Mouse (Mus musculus): Measurements from ENCODE around the gene Arid2. TPM values are rescaled to one million over a fixed set of nuclear protein-coding genes. Genes with fewer than 3 reads are reported as not detected.

Gene Arid2
- polyA plus RNA-seq, 1 experiment: 5.9 TPM

DNA sequence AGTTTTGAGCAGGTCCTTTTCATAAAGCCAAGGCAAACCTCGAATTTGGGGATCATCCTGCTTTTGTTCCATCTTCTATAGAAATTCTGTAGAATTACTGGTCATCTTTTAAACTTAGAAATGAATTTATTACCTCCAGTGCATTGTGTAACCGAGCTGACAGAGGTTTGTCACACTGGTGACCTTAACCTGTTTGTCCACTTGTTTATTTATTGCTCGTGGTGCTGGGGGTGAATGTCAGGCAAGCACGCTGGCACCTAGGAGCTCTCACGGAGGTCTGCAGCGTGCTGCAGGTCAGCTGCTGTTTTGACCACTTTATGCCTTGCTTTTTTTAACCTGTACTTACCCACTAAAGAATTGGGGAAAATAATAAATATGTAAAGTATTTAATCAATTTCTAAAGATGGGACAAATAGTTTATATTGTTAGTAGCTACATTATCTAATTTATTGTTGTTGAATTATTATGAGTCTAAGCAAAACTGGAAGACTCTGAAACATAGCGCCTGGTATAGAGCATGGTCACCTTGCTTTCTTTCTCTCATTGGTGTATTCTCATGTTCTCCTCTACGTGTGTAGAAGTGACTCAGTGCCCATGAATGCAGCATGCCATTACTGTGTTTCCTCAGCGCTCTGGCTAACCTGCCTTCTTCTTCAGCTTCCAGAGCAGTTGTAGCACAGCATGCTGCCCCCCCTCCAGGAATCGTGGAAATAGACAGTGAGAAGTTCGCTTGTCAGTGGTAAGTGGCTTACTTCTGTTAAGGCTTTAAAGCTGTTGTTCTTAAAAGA, 79.1 kb downstream of the Arid2 start:
- Histone ChIP-seq H3K36me3 (replicated peaks; ENCODE audit: low read length) (peaks cover 100% of the 10 kb centered on the region), H3K4me1 (no peaks in the 10 kb centered on the region; the same call in 1 of the 2 replicates), H3K9me3 (no peaks in the 10 kb centered on the region), H3K4me3 (replicated peaks) (no peak overlapping the region), H3K27me3 (replicated peaks) (no peaks in the 10 kb centered on the region)
- TF ChIP-seq GATA1 (IDR thresholded peaks at IDR 0.05; ENCODE audit: borderline replicate concordance, low read length) (no peak), FLI1 (IDR thresholded peaks at IDR 0.05; ENCODE audit: low read length) (no peak)

DNA sequence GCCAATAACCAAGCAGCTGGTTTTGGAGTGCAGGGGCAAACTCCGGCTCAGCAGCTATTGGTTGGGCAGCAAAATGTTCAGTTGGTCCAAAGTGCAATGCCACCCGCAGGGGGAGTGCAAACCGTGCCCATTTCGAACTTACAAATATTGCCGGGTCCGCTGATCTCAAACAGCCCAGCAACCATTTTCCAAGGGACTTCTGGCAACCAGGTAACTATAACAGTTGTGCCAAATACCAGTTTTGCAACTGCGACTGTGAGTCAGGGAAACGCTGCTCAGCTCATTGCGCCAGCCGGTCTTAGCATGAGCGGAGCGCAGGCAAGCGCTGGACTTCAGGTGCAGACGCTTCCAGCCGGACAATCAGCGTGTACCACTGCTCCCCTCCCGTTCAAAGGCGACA, 84.0 kb downstream of the Arid2 start:
- Histone ChIP-seq H3K36me3 (replicated peaks; ENCODE audit: low read length) (peaks cover 99% of the 10 kb centered on the region), H3K9me3 (no peaks in the 10 kb centered on the region), H3K4me3 (replicated peaks) (no peak overlapping the region), H3K27me3 (replicated peaks) (no peaks in the 10 kb centered on the region), H3K4me1 (no peaks in the 10 kb centered on the region; the same call in 1 of the 2 replicates)
- TF ChIP-seq GATA1 (IDR thresholded peaks at IDR 0.05; ENCODE audit: borderline replicate concordance, low read length) (no peak), FLI1 (IDR thresholded peaks at IDR 0.05; ENCODE audit: low read length) (no peak)

DNA sequence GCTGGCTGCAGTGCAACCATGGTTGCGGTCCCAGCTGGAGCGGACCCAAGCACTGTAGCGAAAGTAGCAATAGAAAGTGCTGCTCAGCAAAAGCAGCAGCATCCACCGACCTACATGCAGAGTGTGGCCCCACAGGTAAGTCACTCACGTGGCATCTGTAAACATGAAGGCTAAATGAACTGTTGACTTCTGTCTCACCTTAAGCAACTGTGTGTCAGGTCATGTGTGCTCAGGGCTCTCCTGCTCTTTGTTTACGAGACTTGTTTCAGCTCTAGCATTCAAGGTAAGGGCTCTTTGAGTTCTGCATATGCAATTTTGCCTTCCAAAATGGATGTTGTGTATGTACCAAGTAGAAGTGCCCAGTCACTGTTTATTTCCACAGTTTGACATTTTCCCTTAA, 85.3 kb downstream of the Arid2 start:
- no peaks in the 10 kb centered on the region for H3K9me3 ChIP-seq
- H3K27me3 ChIP-seq (replicated peaks): no peaks in the 10 kb centered on the region
- peaks cover 99% of the 10 kb centered on the region for H3K36me3 ChIP-seq (replicated peaks; ENCODE audit: low read length)
- no peak for TF ChIP-seq FLI1 (IDR thresholded peaks at IDR 0.05; ENCODE audit: low read length)
- H3K4me1 ChIP-seq: peaks cover 12% of the 10 kb centered on the region
- no peak overlapping the region for H3K4me3 ChIP-seq (replicated peaks)

DNA sequence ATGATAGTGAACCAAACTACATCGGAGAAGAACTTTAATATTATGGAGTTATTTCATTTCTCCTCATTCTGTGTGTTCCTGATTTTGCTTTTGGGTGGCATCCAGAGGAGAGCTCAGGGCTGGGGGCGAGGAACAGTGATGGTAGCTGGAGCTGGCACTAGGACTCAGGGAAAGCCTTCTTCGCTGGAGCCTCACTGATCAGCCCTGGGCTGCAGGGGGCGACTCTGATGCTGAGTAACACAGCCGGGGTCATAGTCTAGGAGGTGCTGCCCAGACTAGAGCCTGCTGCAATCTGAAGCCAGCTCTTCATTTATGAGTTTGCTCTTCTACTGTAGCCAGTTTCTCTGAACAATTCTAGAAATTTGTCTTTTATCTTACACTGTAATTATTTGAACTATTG, 85.8 kb downstream of the Arid2 start:
- Histone ChIP-seq H3K4me1 (peaks cover 14% of the 10 kb centered on the region), H3K27me3 (replicated peaks) (no peaks in the 10 kb centered on the region), H3K9me3 (no peaks in the 10 kb centered on the region), H3K36me3 (replicated peaks; ENCODE audit: low read length) (peaks cover 99% of the 10 kb centered on the region), H3K4me3 (replicated peaks) (no peak overlapping the region)
- no peak for TF ChIP-seq FLI1 (IDR thresholded peaks at IDR 0.05; ENCODE audit: low read length)
- TF ChIP-seq GATA1 (IDR thresholded peaks at IDR 0.05; ENCODE audit: borderline replicate concordance, low read length): no peak

DNA sequence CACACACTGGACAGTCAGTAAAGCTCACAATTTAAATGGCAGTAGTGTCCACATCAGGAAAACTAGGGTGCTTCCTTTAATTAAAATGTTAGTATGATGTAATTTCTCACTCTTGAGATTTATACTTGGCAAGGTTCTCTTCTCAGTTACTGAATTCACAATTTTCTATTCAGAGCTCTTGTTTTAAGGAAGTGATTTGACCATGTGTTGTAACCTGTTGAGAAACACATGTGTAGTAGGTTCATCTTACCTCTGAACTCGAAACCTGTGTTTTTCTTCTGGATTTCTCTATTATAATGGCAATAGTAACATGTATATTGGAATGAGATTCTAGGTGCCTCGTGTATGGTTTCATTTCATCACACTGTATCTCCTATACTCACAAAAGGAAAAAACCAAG, 88.9 kb downstream of the Arid2 start:
- peaks cover 96% of the 10 kb centered on the region for H3K36me3 ChIP-seq (replicated peaks; ENCODE audit: low read length)
- no peaks in the 10 kb centered on the region for H3K9me3 ChIP-seq
- H3K4me3 ChIP-seq (replicated peaks): no peak overlapping the region
- H3K27me3 ChIP-seq (replicated peaks): no peaks in the 10 kb centered on the region
- peaks cover 17% of the 10 kb centered on the region for H3K4me1 ChIP-seq
- TF ChIP-seq GATA1 (IDR thresholded peaks at IDR 0.05; ENCODE audit: borderline replicate concordance, low read length) (no peak), FLI1 (IDR thresholded peaks at IDR 0.05; ENCODE audit: low read length) (no peak)

DNA sequence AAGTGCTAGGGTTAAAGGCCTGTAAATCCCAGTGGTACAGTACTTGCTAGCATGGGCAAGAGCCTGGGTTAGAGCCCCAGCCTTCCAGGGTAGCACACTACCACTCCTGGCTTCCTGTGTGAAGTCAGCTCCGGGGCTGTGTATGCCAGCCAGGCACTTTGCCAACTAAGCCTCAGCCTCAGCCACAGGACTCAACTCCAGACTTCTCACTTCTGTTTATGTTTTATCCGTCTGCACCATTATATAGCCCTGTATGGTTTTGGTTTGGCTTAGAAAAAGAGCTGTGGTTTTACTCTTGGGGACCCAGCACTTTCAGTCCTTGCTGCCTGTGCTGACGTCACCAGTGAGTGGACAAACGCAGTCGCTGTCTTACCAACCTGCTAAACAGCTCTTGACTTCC, 89.9 kb downstream of the Arid2 start:
- Histone ChIP-seq H3K27me3 (replicated peaks) (no peaks in the 10 kb centered on the region), H3K36me3 (replicated peaks; ENCODE audit: low read length) (peaks cover 95% of the 10 kb centered on the region), H3K4me1 (peaks cover 20% of the 10 kb centered on the region), H3K4me3 (replicated peaks) (no peak overlapping the region), H3K9me3 (no peaks in the 10 kb centered on the region)
- TF ChIP-seq GATA1 (IDR thresholded peaks at IDR 0.05; ENCODE audit: borderline replicate concordance, low read length): no peak
- TF ChIP-seq FLI1 (IDR thresholded peaks at IDR 0.05; ENCODE audit: low read length): no peak

DNA sequence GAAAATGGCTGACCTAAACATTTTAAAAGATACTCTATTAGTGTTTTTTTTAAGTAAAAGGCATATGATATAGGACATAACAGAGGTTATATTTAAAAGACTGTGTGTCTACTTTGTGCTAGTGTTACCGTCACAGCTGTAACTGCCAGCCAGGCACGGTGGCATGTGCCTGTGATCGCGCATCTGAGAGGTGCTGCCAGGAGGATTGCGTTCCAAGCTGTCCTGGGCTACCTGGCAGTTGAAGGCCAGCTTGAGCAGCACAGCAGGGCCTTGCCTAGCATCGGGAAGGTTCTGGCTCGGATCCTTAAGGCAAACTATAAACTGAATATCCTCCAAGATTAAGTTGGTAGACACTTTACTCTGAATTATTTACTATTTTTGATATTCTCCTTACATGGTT, 90.4 kb downstream of the Arid2 start:
- Histone ChIP-seq H3K36me3 (replicated peaks; ENCODE audit: low read length) (peaks cover 95% of the 10 kb centered on the region), H3K9me3 (no peaks in the 10 kb centered on the region), H3K4me3 (replicated peaks) (no peak overlapping the region), H3K27me3 (replicated peaks) (no peaks in the 10 kb centered on the region), H3K4me1 (peaks cover 23% of the 10 kb centered on the region)
- TF ChIP-seq FLI1 (IDR thresholded peaks at IDR 0.05; ENCODE audit: low read length) (no peak), GATA1 (IDR thresholded peaks at IDR 0.05; ENCODE audit: borderline replicate concordance, low read length) (no peak)

DNA sequence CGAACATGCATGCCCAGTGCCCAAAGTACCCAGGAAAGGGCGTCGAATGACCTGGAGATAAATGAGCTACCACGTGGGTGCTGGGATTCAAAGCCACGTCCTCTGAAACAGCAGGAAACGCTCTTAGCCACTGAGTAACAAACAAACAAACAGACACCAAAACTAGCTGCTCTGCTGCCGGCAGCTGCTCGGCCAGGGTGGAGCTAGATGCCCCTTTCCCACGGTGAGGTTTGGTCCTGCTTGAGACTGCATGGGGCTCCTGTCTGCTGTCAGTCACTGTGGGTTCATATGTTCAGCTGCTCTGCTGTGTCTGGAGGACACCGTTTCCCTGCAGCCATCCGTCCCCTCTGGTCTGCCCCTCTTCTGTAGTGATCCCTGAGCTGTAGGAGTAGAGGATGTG, 94.9 kb downstream of the Arid2 start:
- H3K4me3 ChIP-seq (replicated peaks): no peak overlapping the region
- TF ChIP-seq GATA1 (IDR thresholded peaks at IDR 0.05; ENCODE audit: borderline replicate concordance, low read length) (no peak), FLI1 (IDR thresholded peaks at IDR 0.05; ENCODE audit: low read length) (no peak)
- no peaks in the 10 kb centered on the region for H3K27me3 ChIP-seq (replicated peaks)
- H3K36me3 ChIP-seq (replicated peaks; ENCODE audit: low read length): peaks cover 92% of the 10 kb centered on the region
- no peaks in the 10 kb centered on the region for H3K9me3 ChIP-seq
- peaks cover 14% of the 10 kb centered on the region for H3K4me1 ChIP-seq

DNA sequence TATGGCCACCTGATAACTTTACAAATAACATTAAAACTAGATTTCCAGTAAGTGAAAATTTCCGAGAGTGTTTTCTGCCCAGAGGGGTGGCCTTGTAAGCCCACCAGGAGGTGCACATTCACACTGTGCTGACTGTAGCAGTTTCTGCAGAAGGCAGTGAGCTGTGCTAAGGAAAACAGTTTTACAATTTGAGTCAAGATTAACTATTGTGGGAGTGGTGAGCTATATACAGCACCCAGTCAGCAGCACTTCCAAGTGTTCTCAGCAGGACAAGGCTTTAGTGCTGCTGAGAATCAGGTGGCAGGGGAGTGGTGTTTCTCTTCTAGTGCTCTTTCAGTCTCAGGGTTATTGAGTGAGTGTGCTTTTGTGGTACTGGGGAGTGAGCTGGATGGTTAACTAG, 101.2 kb downstream of the Arid2 start:
- Histone ChIP-seq H3K4me3 (replicated peaks) (no peak overlapping the region), H3K36me3 (replicated peaks; ENCODE audit: low read length) (peaks cover 95% of the 10 kb centered on the region), H3K27me3 (replicated peaks) (no peaks in the 10 kb centered on the region), H3K4me1 (peaks cover 9% of the 10 kb centered on the region; the same call in 1 of the 2 replicates), H3K9me3 (no peaks in the 10 kb centered on the region)
- TF ChIP-seq FLI1 (IDR thresholded peaks at IDR 0.05; ENCODE audit: low read length): no peak
- TF ChIP-seq GATA1 (IDR thresholded peaks at IDR 0.05; ENCODE audit: borderline replicate concordance, low read length): no peak

DNA sequence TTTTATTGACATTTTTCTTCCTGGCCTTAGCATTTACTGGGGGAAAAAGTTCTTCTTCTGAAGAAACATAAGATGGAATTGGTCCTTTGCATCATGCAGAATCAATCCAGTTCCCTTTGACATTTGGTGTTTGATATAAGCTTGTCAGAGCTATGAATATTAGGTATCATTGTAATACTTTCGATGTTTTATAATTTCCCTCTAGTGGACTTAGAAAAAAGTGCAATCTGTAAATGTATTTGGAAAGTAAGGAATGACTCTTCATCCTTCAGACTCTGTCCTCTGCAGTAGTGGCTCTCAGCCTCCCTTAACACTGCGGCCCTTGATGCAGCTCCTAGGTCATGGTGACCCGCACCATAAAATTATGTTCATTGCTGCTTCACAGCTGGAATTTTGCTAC, 105.6 kb downstream of the Arid2 start:
- TF ChIP-seq FLI1 (IDR thresholded peaks at IDR 0.05; ENCODE audit: low read length) (no peak), GATA1 (IDR thresholded peaks at IDR 0.05; ENCODE audit: borderline replicate concordance, low read length) (no peak)
- Histone ChIP-seq H3K36me3 (replicated peaks; ENCODE audit: low read length) (peaks cover 98% of the 10 kb centered on the region), H3K27me3 (replicated peaks) (no peaks in the 10 kb centered on the region), H3K4me3 (replicated peaks) (no peak overlapping the region), H3K9me3 (no peaks in the 10 kb centered on the region), H3K4me1 (peaks cover 23% of the 10 kb centered on the region)
